Mouse (Mus musculus): Measurements from ENCODE around the gene Gm45716. TPM values are rescaled to one million over a fixed set of nuclear protein-coding genes. Genes with fewer than 3 reads are reported as not detected.

Gene Gm45716
- polyA plus RNA-seq, 1 experiment from 2014 or later: 18.4 TPM

GRCm38 (mm10) chr11:90175634-90176300, 11.7 kb upstream of the Gm45716 start:
- Histone ChIP-seq H3K4me1 (no peaks in the 10 kb centered on the region), H3K4me3 (replicated peaks) (no peak overlapping the region), H3K36me3 (replicated peaks) (no peaks in the 10 kb centered on the region), H3K27me3 (0 out of 2 replicates have a peak, but pooled peaks cover 3% of the 10 kb centered on the region), H3K9ac (no peak overlapping the region), H3K4me2 (no peak overlapping the region), H3K27ac (no peak overlapping the region), H3K9me3 (no peaks in the 10 kb centered on the region)
- 92% methylated on average over 14 of the region's 14 CpGs for WGBS
- no peak for ATAC-seq (ENCODE audit: low FRiP score)

DNA sequence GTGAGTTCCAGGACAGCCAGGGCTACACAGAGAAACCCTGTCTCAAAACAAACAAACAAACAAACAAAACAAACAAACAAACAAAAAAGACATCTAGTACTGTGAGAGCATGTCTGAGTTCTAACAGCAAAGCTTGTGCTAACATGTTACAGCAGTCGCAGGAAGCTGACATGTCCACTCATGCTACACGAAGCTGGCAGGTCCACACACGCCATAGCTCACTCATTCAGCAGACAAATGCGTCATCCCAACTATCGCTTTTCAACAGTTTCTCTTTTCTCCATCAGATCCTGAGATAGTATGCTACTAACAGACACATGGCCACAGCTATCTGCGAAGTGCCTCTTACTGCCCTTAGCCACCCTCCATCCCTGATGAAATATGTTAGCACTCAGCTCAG, 10.1 kb upstream of the Gm45716 start:
- H3K9ac ChIP-seq: no peak overlapping the region
- H3K9me3 ChIP-seq: no peaks in the 10 kb centered on the region
- H3K36me3 ChIP-seq (replicated peaks): no peaks in the 10 kb centered on the region
- no peak overlapping the region for H3K4me2 ChIP-seq
- no peak overlapping the region for H3K4me3 ChIP-seq (replicated peaks)
- no peaks in the 10 kb centered on the region for H3K27me3 ChIP-seq
- WGBS: 88% methylated on average over 6 of the region's 6 CpGs
- H3K4me1 ChIP-seq: no peaks in the 10 kb centered on the region
- H3K27ac ChIP-seq: no peak overlapping the region
- no peak for ATAC-seq (ENCODE audit: low FRiP score)

DNA sequence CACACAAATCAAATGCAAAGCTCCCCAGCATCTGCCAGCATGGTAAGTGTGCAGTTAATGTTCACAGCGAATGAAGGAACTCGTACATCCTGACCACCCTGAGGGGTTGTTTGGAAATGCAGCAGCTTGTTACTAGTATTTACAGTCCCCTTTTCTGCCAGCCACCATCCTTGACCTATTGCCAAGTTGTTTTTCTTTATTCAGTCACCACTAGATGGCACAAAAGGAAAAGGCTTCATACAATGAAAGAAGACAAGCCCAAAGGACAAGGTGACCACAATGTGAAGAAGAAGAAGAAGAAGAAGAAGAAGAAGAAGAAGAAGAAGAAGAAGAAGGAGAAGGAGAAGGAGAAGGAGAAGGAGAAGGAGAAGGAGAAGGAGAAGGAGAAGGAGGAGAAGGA, 4.1 kb upstream of the Gm45716 start:
- no peak for ATAC-seq (ENCODE audit: low FRiP score)
- H3K4me1 ChIP-seq: no peaks in the 10 kb centered on the region
- H3K27me3 ChIP-seq: no peaks in the 10 kb centered on the region
- no peaks in the 10 kb centered on the region for H3K9me3 ChIP-seq
- WGBS: 26% methylated on average over 2 of the region's 2 CpGs
- no peak overlapping the region for H3K4me3 ChIP-seq (replicated peaks)
- H3K9ac ChIP-seq: no peak overlapping the region
- H3K27ac ChIP-seq: no peak overlapping the region
- H3K4me2 ChIP-seq: no peak overlapping the region
- H3K36me3 ChIP-seq (replicated peaks): no peaks in the 10 kb centered on the region

- H3K36me3 ChIP-seq (replicated peaks): no peaks in the 10 kb centered on the region
- H3K4me2 ChIP-seq: no peak overlapping the region
- no peak overlapping the region for H3K4me3 ChIP-seq (replicated peaks)
- no peak overlapping the region for H3K27ac ChIP-seq
- H3K9me3 ChIP-seq: no peaks in the 10 kb centered on the region
- H3K27me3 ChIP-seq: no peaks in the 10 kb centered on the region
- no peak overlapping the region for H3K9ac ChIP-seq
- no peaks in the 10 kb centered on the region for H3K4me1 ChIP-seq
- ATAC-seq (ENCODE audit: low FRiP score): no peak
- 91% methylated on average over 4 of the region's 4 CpGs for WGBS
Measured at GRCm38 (mm10) chr11:90184756-90185155, 2.7 kb upstream of the Gm45716 start.

DNA sequence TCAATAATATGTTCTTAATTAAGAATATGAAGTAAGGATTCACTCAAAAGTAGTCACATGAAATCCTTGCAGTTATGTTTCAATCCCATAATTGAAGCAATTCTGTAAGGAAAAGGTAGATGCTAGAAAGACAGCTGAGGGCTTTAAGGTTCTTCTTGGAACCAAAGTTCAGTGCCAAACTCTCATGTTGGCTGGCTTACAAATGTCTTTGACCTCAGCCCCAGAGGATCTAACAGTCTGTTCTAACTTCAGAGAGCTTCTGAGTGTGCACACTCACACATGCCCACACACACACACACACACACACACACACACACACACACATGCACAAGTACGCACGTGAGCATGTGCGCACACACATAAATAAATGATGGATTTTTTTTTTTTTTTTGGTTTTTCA, 2.7 kb downstream of the Gm45716 start:
- 95% methylated on average over 3 of the region's 3 CpGs for WGBS
- no peaks in the 10 kb centered on the region for H3K4me1 ChIP-seq
- H3K9me3 ChIP-seq: no peaks in the 10 kb centered on the region
- H3K36me3 ChIP-seq (replicated peaks): no peaks in the 10 kb centered on the region
- no peak overlapping the region for H3K4me2 ChIP-seq
- no peak overlapping the region for H3K9ac ChIP-seq
- H3K27ac ChIP-seq: no peak overlapping the region
- H3K4me3 ChIP-seq (replicated peaks): no peak overlapping the region
- no peaks in the 10 kb centered on the region for H3K27me3 ChIP-seq
- no peak for ATAC-seq (ENCODE audit: low FRiP score)

GRCm38 (mm10) chr11:90194946-90195345, 7.5 kb downstream of the Gm45716 start:
- H3K4me1 ChIP-seq: no peaks in the 10 kb centered on the region
- H3K4me3 ChIP-seq (replicated peaks): no peak overlapping the region
- WGBS: 85% methylated on average over 1 of the region's 1 CpGs
- no peaks in the 10 kb centered on the region for H3K36me3 ChIP-seq (replicated peaks)
- no peak for ATAC-seq (ENCODE audit: low FRiP score)
- H3K4me2 ChIP-seq: no peak overlapping the region
- no peaks in the 10 kb centered on the region for H3K9me3 ChIP-seq
- no peak overlapping the region for H3K9ac ChIP-seq
- H3K27me3 ChIP-seq: no peaks in the 10 kb centered on the region
- H3K27ac ChIP-seq: no peak overlapping the region

DNA sequence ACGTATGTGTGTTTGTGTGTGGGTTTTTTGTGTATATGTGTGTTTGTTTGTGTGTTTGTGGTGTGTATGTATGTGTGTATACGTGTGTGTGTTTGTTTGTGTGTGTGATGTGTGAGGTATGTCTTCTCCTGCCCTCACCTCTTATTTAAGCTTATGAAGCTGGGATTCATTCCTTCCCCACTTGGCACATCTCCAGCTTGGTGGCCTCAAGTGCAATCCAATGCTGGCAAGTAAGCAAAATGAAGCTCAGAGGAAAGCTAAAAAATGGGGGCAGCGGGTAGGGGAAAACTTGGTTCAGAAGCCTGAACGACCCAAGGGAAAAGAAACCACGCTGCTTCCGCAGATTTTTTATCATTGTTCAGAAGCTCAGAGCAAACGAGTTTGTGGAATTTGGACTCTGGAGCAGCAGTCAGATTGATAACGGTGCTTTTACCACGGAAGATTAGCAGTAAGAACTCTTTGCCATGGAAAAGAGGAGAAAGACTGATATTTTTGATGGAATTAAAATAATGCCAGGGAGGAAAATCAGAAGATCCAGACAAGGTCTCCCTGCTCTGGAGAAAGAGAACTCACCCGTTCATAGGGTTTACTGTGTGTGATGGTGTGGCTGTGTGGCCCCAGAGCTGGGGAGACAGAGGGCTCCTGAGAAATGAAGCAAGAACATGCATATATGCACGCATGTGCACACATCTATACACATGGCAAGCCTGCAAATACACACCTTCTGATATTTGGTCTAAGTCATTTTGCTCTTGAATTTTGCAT, 8.5 kb downstream of the Gm45716 start:
- no peaks in the 10 kb centered on the region for H3K36me3 ChIP-seq (replicated peaks)

GRCm38 (mm10) chr11:90196521-90197215, 9.2 kb downstream of the Gm45716 start:
- Histone ChIP-seq H3K4me3 (replicated peaks) (no peak overlapping the region), H3K4me1 (no peaks in the 10 kb centered on the region), H3K36me3 (replicated peaks) (no peaks in the 10 kb centered on the region), H3K9me3 (no peaks in the 10 kb centered on the region), H3K27ac (no peak overlapping the region), H3K4me2 (no peak overlapping the region), H3K27me3 (no peaks in the 10 kb centered on the region), H3K9ac (no peak overlapping the region)
- no peak for ATAC-seq (ENCODE audit: low FRiP score)
- 89% methylated on average over 12 of the region's 12 CpGs for WGBS

More for the DNA sequence above, 8.5 kb downstream of the Gm45716 start:
- H3K27ac ChIP-seq: no peak overlapping the region
- no peaks in the 10 kb centered on the region for H3K4me1 ChIP-seq
- H3K9me3 ChIP-seq: no peaks in the 10 kb centered on the region
- ATAC-seq (ENCODE audit: low FRiP score): no peak
- H3K9ac ChIP-seq: no peak overlapping the region
- H3K4me3 ChIP-seq (replicated peaks): no peak overlapping the region
- WGBS: 86% methylated on average over 11 of the region's 11 CpGs
- no peak overlapping the region for H3K4me2 ChIP-seq
- no peaks in the 10 kb centered on the region for H3K27me3 ChIP-seq

- ATAC-seq (ENCODE audit: low FRiP score): no peak
- Histone ChIP-seq H3K36me3 (replicated peaks) (no peaks in the 10 kb centered on the region), H3K4me2 (no peak overlapping the region), H3K4me1 (no peaks in the 10 kb centered on the region), H3K9ac (no peak overlapping the region), H3K27me3 (no peaks in the 10 kb centered on the region), H3K4me3 (replicated peaks) (no peak overlapping the region), H3K27ac (no peak overlapping the region), H3K9me3 (no peaks in the 10 kb centered on the region)
- WGBS: 66% methylated on average over 5 of the region's 5 CpGs
Measured at GRCm38 (mm10) chr11:90198048-90198447, 10.6 kb downstream of the Gm45716 start.

GRCm38 (mm10) chr11:90200826-90201225, 13.3 kb downstream of the Gm45716 start:
- Histone ChIP-seq H3K27ac (no peak overlapping the region), H3K4me1 (no peaks in the 10 kb centered on the region), H3K27me3 (no peaks in the 10 kb centered on the region), H3K4me3 (replicated peaks) (no peak overlapping the region), H3K36me3 (replicated peaks) (no peaks in the 10 kb centered on the region), H3K9ac (no peak overlapping the region), H3K4me2 (no peak overlapping the region), H3K9me3 (no peaks in the 10 kb centered on the region)
- 86% methylated on average over 2 of the region's 2 CpGs for WGBS
- ATAC-seq (ENCODE audit: low FRiP score): no peak

DNA sequence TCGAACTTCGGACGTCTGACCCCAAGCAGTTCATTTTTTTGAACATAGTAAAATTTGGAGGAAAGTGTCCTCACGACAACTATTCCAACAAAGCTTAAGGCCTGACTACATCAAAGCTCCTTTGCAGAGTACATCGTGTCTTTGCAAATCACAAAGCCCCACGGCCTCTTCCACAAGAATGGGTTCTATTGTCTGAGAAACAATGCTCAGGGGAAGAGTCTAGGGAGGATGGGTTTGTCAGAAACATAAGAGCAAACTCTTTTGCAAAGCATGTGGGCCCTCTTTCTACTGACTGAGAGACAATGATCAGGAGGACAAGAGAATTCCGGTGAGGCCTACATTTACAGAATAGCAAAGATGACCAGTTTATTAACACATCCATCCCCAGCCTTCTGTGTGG, 26.8 kb downstream of the Gm45716 start:
- H3K9ac ChIP-seq: no peak overlapping the region
- no peak overlapping the region for H3K4me2 ChIP-seq
- no peaks in the 10 kb centered on the region for H3K36me3 ChIP-seq (replicated peaks)
- no peak overlapping the region for H3K4me3 ChIP-seq (replicated peaks)
- no peaks in the 10 kb centered on the region for H3K4me1 ChIP-seq
- no peaks in the 10 kb centered on the region for H3K9me3 ChIP-seq
- 57% methylated on average over 7 of the region's 7 CpGs for WGBS
- H3K27ac ChIP-seq: no peak overlapping the region
- ATAC-seq (ENCODE audit: low FRiP score): no peak
- H3K27me3 ChIP-seq: no peaks in the 10 kb centered on the region

DNA sequence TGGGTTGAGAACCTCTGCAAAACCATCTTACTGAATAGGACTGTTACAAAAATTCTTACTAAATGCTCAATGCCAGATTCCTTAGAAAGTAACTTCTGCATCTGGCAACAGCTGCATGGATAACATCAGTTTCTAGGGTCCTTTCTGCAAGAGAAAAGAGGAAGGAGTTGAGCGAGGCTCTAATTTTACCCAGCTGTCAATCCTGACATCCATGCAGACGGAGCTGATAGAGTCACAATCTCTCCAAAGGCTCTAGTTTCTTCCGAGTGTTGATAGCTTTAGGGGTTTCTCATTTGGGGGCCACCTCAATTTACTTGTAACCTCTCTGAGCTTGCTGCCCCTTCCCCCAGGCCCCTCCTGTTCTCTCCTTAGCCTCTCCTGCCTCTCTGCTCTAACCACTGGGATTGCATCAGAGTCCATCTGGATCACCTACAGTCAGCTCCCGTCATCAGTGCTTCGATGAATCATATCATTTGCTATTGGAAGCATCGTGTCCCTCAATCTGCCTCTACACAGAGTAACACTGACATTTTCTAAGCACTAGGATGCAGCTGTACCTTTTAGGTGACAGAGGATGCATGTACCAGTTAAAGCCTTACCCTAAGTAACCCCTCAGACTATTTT, 32.7 kb downstream of the Gm45716 start:
- 76% methylated on average over 6 of the region's 6 CpGs for WGBS

More for the DNA sequence above, 32.7 kb downstream of the Gm45716 start:
- no peaks in the 10 kb centered on the region for H3K9me3 ChIP-seq
- no peak overlapping the region for H3K4me3 ChIP-seq (replicated peaks)
- no peaks in the 10 kb centered on the region for H3K4me1 ChIP-seq
- H3K36me3 ChIP-seq (replicated peaks): no peaks in the 10 kb centered on the region
- no peak overlapping the region for H3K9ac ChIP-seq
- no peaks in the 10 kb centered on the region for H3K27me3 ChIP-seq
- H3K27ac ChIP-seq: no peak overlapping the region
- no peak overlapping the region for H3K4me2 ChIP-seq
- ATAC-seq (ENCODE audit: low FRiP score): no peak
